Mouse (Mus musculus): Measurements from ENCODE around the gene Med1.
"Not testable (repeated sequence)": the region's sequence is repeated elsewhere in the genome, so short reads cannot be mapped to it uniquely, and the experiment has no call there.

The Med1 gene

GRCm38 (mm10) chr11:98192901-98193805 lies at the start of gene Med1:
Gene Med1, minus strand, starts transcription at chr11:98193293.
- peak; percentile 98 for DNase-seq (ENCODE audit: low read depth)

- no peak for DNase-seq (ENCODE audit: low read depth)
Observed at GRCm38 (mm10) chr11:98238995-98239394, 45.9 kb upstream of the Med1 start.

GRCm38 (mm10) chr11:98238416-98238815 lies 45.3 kb upstream of the Med1 start:
- DNase-seq (ENCODE audit: low read depth), result peak; percentile 34

- DNase-seq (ENCODE audit: low read depth), result no peak
Observed at GRCm38 (mm10) chr11:98226349-98226748, 33.3 kb upstream of the Med1 start.

GRCm38 (mm10) chr11:98213311-98213710 lies 20.2 kb upstream of the Med1 start:
- DNase-seq (ENCODE audit: low read depth), result no peak

GRCm38 (mm10) chr11:98209661-98210060 lies 16.6 kb upstream of the Med1 start:
- DNase-seq (ENCODE audit: low read depth), result not testable (repeated sequence)

- DNase-seq (ENCODE audit: low read depth), result not testable (repeated sequence)
Observed at GRCm38 (mm10) chr11:98206281-98206680, 13.2 kb upstream of the Med1 start.

- no peak for DNase-seq (ENCODE audit: low read depth)
Observed at GRCm38 (mm10) chr11:98205463-98205862, 12.4 kb upstream of the Med1 start.

- DNase-seq (ENCODE audit: low read depth), result peak; percentile 46
Observed at GRCm38 (mm10) chr11:98203931-98204421, 10.9 kb upstream of the Med1 start.

GRCm38 (mm10) chr11:98203351-98203911 lies 10.3 kb upstream of the Med1 start:
- DNase-seq (ENCODE audit: low read depth), result no peak

- peak; percentile 99 for DNase-seq (ENCODE audit: low read depth)
Observed at GRCm38 (mm10) chr11:98202641-98203350, 9.7 kb upstream of the Med1 start, which contains the start of gene Cdk12. Gene Cdk12, plus strand, starts transcription at chr11:98203059.

- DNase-seq (ENCODE audit: low read depth), result peak; percentile 70
Observed at GRCm38 (mm10) chr11:98201791-98202640, 8.9 kb upstream of the Med1 start.

GRCm38 (mm10) chr11:98190820-98191219 lies 2.3 kb downstream of the Med1 start:
- no peak for DNase-seq (ENCODE audit: low read depth)

GRCm38 (mm10) chr11:98187640-98188395 lies 5.3 kb downstream of the Med1 start:
- no peak for DNase-seq (ENCODE audit: low read depth)

- peak; percentile 58 for DNase-seq (ENCODE audit: low read depth)
Observed at GRCm38 (mm10) chr11:98182149-98182548, 10.9 kb downstream of the Med1 start.

GRCm38 (mm10) chr11:98168400-98168799 lies 24.7 kb downstream of the Med1 start:
- DNase-seq (ENCODE audit: low read depth), result no peak

GRCm38 (mm10) chr11:98155094-98155493 lies 38.0 kb downstream of the Med1 start:
- peak; percentile 23 for DNase-seq (ENCODE audit: low read depth)

GRCm38 (mm10) chr11:98150625-98151156 lies 42.4 kb downstream of the Med1 start:
- no peak for DNase-seq (ENCODE audit: low read depth)

- peak; percentile 94 for DNase-seq (ENCODE audit: low read depth)
Observed at GRCm38 (mm10) chr11:98149786-98150624, 43.1 kb downstream of the Med1 start, which contains the start of gene Fbxl20. Gene Fbxl20, minus strand, starts transcription at chr11:98150403.

All from 416B (cell line).